Mouse (Mus musculus): ENCODE measurements at regions not wholly inside any gene's neighbourhood (a gene's known extent, or its start where the extent isn't known, plus 50 kb on each side); places are given as distances from the start of the nearest gene placed in this dataset.

DNA sequence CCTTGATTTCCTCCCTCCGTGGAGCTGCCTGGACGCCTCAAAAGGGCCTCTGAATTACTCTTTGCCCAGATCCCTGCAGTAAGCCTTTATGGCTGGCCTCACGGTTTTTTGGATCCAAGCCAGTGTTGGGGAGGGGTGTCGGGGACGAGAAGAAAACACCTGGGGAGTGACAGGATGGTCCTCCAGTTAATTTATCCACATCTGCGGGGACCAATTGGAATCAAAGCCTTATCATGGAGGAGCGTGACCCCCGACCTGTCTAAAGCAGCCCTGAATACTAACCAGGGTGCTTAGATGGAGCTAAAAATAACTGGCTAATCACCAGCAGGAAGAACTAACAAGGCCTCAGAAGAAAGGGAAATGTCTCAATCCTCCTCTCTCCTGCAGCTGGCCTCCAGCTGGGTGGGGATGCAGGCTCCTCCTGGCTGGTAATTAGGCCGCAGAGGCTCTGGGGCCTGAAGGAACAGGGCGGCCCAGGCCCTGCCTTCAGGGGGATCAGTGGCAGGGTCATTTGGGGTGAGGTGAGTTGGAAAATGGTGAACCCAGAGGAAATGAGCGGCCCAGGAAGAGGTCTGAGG, 107.2 kb upstream of the Atp1a1 start:
- TF ChIP-seq CTCF (IDR thresholded peaks at IDR 0.05; ENCODE audit: borderline replicate concordance, extremely low read depth, insufficient read depth, insufficient read length) (no peak), POLR2A (IDR thresholded peaks at IDR 0.05; ENCODE audit: borderline replicate concordance, extremely low read depth, insufficient read depth, insufficient read length, poor library complexity, severe bottlenecking) (no peak)

Measured in brain, embryonic 14.5 days (tissue).